Mouse (Mus musculus) heart, embryonic 11.5 days (tissue): Measurements from ENCODE around the gene Slc25a3. TPM values are rescaled to one million over a fixed set of nuclear protein-coding genes. Genes with fewer than 3 reads are reported as not detected.

ENCODE experiments used
- ATAC-seq: fragments of 200-750 bp; cut with Nextera tagmentation; replicated peaks from 2 replicates; pipeline ENCODE4 v1.8.0; 2017; ENCODE audit warnings: moderate library complexity; ENCODE audit not compliant: insufficient number of reproducible peaks, low FRiP score, low TSS enrichment
- H3K27ac ChIP-seq: fragments of 300-500 bp; sonication (generic); 2 replicates; pipeline ENCODE4 v1.5.1; 2014; ENCODE audit warnings: mild to moderate bottlenecking, low read depth, low read length
- H3K27me3 ChIP-seq: fragments of 300-500 bp; sonication (generic); 2 replicates; pipeline ENCODE4 v1.6.1; 2014; ENCODE audit warnings: mild to moderate bottlenecking, low read length, mixed read lengths; ENCODE audit not compliant: control insufficient read depth, insufficient read depth
- H3K36me3 ChIP-seq: fragments of 300-500 bp; sonication (generic); 2 replicates; pipeline ENCODE4 v1.6.1; 2014; ENCODE audit warnings: mild to moderate bottlenecking, low read length, moderate library complexity, mixed read lengths; ENCODE audit not compliant: control insufficient read depth, insufficient read depth
- H3K4me1 ChIP-seq: fragments of 300-500 bp; sonication (generic); 2 replicates; pipeline ENCODE4 v1.6.1; 2014; ENCODE audit warnings: low read length; ENCODE audit not compliant: control insufficient read depth, insufficient read depth
- H3K4me2 ChIP-seq: fragments of 300-500 bp; sonication (generic); 2 replicates; pipeline ENCODE4 v1.6.1; 2014; ENCODE audit warnings: mild to moderate bottlenecking, moderate library complexity
- H3K4me3 ChIP-seq: fragments of 300-500 bp; sonication (generic); 2 replicates; pipeline ENCODE4 v1.5.1; 2014; ENCODE audit warnings: low read depth, low read length
- H3K9ac ChIP-seq: fragments of 300-500 bp; sonication (generic); 2 replicates; pipeline ENCODE4 v1.6.1; 2014; ENCODE audit warnings: mild to moderate bottlenecking, low read depth, low read length, moderate library complexity
- H3K9me3 ChIP-seq: fragments of 300-500 bp; sonication (generic); replicated peaks from 2 replicates; pipeline ENCODE4 v1.6.1; 2016; ENCODE audit warnings: low read length; ENCODE audit not compliant: control insufficient read depth
- WGBS: fragments of 180-500 bp; shearing (Covaris S2); extraction: QIAGEN DNeasy Blood & Tissue Kit; methylation state at CpG from one replicate; pipeline ENCODE4 v1.1.7; 2014; ENCODE audit not compliant: insufficient replicate concordance; 5-methylcytosine and 5-hydroxymethylcytosine counted together
- polyA plus RNA-seq: library from polyadenylated mRNA; unstranded; fragments of >200 nt; fragmentation: Nextera tagmentation; extraction: Ambion mirVana; gene quantifications from 2 replicates; pipeline ENCODE4 v1.2.1, GENCODE M21; 2014

Slc25a3 gene
- polyA plus RNA-seq, 1 experiment from 2014 or later = 838 TPM

DNA sequence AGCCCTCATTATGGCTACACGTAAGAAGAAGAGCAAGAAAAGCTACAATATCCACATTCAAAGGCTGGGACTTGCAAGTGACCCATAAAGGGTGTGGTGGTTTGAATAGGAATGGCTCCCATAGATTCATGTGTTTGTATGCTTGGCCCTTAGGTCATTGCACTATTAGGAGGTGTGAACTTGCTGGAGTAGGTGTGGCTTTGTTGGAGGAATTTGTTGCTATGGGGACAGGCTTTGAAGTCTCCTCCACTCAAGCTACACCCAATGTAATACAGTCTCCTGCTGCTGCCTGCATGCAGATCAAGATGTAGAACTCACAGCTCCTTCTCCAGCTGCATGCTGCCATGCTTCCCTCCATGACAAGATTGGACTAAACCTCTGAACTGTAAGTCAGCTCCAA, 7.7 kb upstream of the Slc25a3 start:
- no peak for ATAC-seq
- no peak overlapping the region for H3K9ac ChIP-seq
- H3K36me3 ChIP-seq = no peaks in the 10 kb centered on the region
- H3K27ac ChIP-seq = no peak overlapping the region
- WGBS = 77% methylated on average over 1 of the region's 1 CpGs
- H3K4me2 ChIP-seq = no peak overlapping the region
- H3K4me1 ChIP-seq = peaks cover 8% of the 10 kb centered on the region; the same call in 1 of the 2 replicates
- H3K9me3 ChIP-seq = no peaks in the 10 kb centered on the region
- H3K27me3 ChIP-seq = no peaks in the 10 kb centered on the region
- H3K4me3 ChIP-seq = no peak overlapping the region

GRCm38 (mm10) chr10:91130792-91131191, 6.9 kb upstream of the Slc25a3 start:
- Histone ChIP-seq H3K27ac (no peak overlapping the region), H3K27me3 (no peaks in the 10 kb centered on the region), H3K36me3 (no peaks in the 10 kb centered on the region), H3K4me3 (no peak overlapping the region), H3K4me1 (peaks cover 9% of the 10 kb centered on the region; the same call in 1 of the 2 replicates), H3K4me2 (no peak overlapping the region), H3K9ac (no peak overlapping the region), H3K9me3 (no peaks in the 10 kb centered on the region)
- no peak for ATAC-seq
- WGBS = 91% methylated on average over 3 of the region's 3 CpGs

- WGBS = 73% methylated on average over 1 of the region's 1 CpGs
- H3K27me3 ChIP-seq = no peaks in the 10 kb centered on the region
- ATAC-seq = no peak
Measured at GRCm38 (mm10) chr10:91128551-91129160, 4.8 kb upstream of the Slc25a3 start.

DNA sequence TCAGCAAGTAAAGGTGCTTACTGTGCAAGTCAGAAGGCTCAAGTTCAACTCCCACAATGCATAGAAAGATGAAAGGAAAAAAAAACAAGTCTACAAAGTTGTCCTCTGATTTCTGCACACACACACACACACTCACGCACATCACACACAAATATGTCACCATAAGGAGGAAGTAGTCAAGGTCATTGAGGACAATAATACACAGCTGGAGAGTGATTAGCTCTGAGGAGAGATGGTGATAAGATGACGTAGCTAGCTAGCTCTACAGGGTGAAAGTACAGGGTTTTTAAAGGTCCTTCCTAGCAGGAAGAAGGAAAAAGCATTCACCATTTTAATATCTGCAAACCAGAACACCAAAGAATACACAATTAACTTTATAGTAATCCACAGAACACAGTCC, 3.5 kb upstream of the Slc25a3 start:
- no peak for ATAC-seq
- Histone ChIP-seq H3K4me1 (peaks cover 14% of the 10 kb centered on the region), H3K27ac (peak overlapping the region; percentile 84), H3K27me3 (no peaks in the 10 kb centered on the region), H3K9me3 (no peaks in the 10 kb centered on the region), H3K36me3 (no peaks in the 10 kb centered on the region), H3K4me2 (no peak overlapping the region), H3K4me3 (no peak overlapping the region), H3K9ac (no peak overlapping the region; the same call in 1 of the 2 replicates)
- WGBS = 51% methylated on average over 2 of the region's 2 CpGs

More at GRCm38 (mm10) chr10:91128551-91129160, 4.8 kb upstream of the Slc25a3 start:
- Histone ChIP-seq H3K9me3 (no peaks in the 10 kb centered on the region), H3K9ac (no peak overlapping the region), H3K27ac (no peak overlapping the region), H3K4me2 (no peak overlapping the region), H3K36me3 (no peaks in the 10 kb centered on the region), H3K4me1 (peaks cover 14% of the 10 kb centered on the region; the same call in 1 of the 2 replicates), H3K4me3 (no peak overlapping the region)

DNA sequence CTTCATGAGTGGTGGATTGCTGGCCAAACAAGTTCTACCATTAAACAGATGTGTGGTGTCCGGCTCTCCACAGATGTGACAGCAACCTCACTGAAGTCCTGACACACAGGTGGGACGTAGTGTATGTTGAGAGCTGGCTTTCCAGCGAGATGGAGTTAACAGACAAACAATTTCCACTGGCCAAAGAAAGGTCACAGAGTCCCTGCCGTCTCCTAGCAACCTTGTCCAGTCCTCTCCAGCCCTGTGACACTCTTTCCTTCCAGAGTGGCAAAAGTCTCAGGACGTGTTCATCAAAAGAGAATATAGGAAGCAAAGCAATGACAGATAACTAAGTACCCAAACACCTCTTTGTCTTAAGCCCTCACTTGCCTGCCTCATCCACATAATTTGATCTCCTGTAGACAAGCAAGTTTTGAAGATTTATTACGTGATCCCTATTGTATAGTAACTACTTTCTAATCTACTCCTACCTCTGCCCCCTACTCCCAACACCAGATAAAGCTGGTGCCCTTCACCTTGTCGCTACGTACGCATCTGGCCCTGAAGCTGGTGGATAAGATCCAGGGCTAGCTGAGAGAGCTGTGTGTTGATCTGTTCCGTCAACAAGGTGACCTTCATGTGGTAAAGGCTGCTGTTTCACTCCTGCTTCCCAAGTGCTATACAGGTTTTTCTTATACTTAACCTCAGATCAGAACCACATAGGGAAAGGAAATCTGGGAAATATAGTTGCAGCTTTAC, 2.9 kb upstream of the Slc25a3 start:
- H3K4me1 ChIP-seq = peaks cover 17% of the 10 kb centered on the region
- 35% methylated on average over 10 of the region's 10 CpGs for WGBS
- no peaks in the 10 kb centered on the region for H3K9me3 ChIP-seq
- H3K36me3 ChIP-seq = peaks cover 2% of the 10 kb centered on the region; the same call in 1 of the 2 replicates
- H3K27ac ChIP-seq = peak overlapping the region; percentile 84
- H3K4me2 ChIP-seq = no peak overlapping the region; the same call in none of the 2 replicates
- H3K9ac ChIP-seq = no peak overlapping the region; the same call in 1 of the 2 replicates
- no peaks in the 10 kb centered on the region for H3K27me3 ChIP-seq
- ATAC-seq = no peak
- no peak overlapping the region for H3K4me3 ChIP-seq

- under 1% methylated on average over 34 of the region's 44 CpGs for WGBS
Measured at GRCm38 (mm10) chr10:91123281-91123827, 505 bp downstream of the Slc25a3 start.

DNA sequence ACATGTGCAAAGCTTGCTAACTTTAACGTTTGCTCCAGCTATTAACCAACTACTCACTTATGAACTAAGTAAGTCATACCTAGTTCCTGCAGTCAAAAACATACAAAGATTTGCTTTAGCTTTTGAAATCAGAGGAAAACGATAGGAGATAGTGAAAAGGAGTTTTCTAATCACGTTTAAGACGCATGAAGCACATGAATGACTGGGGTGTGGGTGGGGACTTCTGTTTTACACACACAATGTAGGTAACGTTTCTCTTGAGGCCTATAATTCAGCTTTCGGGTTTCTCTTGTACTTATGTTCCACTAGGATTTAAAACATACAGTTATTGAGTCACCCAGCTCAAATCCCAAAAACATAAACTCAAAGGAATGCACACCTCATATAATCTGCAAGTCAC, 1.2 kb downstream of the Slc25a3 start:
- H3K9me3 ChIP-seq = no peaks in the 10 kb centered on the region
- no peaks in the 10 kb centered on the region for H3K27me3 ChIP-seq
- H3K9ac ChIP-seq = peak overlapping the region; percentile 95
- H3K4me2 ChIP-seq = peak overlapping the region; percentile 85
- peaks cover 33% of the 10 kb centered on the region for H3K36me3 ChIP-seq
- H3K4me3 ChIP-seq = peak overlapping the region; percentile 97
- H3K4me1 ChIP-seq = peaks cover 23% of the 10 kb centered on the region
- 27% methylated on average over 6 of the region's 6 CpGs for WGBS
- no peak for ATAC-seq
- no peak overlapping the region for H3K27ac ChIP-seq

More at GRCm38 (mm10) chr10:91123281-91123827, 505 bp downstream of the Slc25a3 start:
- H3K9me3 ChIP-seq = no peaks in the 10 kb centered on the region
- ATAC-seq = peak; percentile 49
- H3K4me3 ChIP-seq = peak overlapping the region; percentile 97
- peaks cover 27% of the 10 kb centered on the region for H3K36me3 ChIP-seq
- H3K9ac ChIP-seq = peak overlapping the region; percentile 95
- no peaks in the 10 kb centered on the region for H3K27me3 ChIP-seq
- H3K27ac ChIP-seq = peak overlapping the region; percentile 96
- H3K4me1 ChIP-seq = peaks cover 23% of the 10 kb centered on the region
- peak overlapping the region; percentile 85 for H3K4me2 ChIP-seq

- Histone ChIP-seq H3K9ac (no peak overlapping the region), H3K27me3 (no peaks in the 10 kb centered on the region), H3K36me3 (peaks cover 74% of the 10 kb centered on the region), H3K9me3 (no peaks in the 10 kb centered on the region), H3K4me2 (no peak overlapping the region), H3K4me1 (peaks cover 8% of the 10 kb centered on the region), H3K4me3 (no peak overlapping the region), H3K27ac (no peak overlapping the region)
- 92% methylated on average over 12 of the region's 12 CpGs for WGBS
- no peak for ATAC-seq
Measured at GRCm38 (mm10) chr10:91116958-91117357, 6.9 kb downstream of the Slc25a3 start.
